Mouse (Mus musculus) C2C12 (cell line): ENCODE measurements around the gene Ccr1.

Experiments
- CEBPB ChIP-seq: IDR thresholded peaks from one replicate; pipeline ENCODE4 v1.6.1; 2011; ENCODE audit warnings: low read depth, mild to moderate bottlenecking, control low read depth, moderate library complexity
- CTCF ChIP-seq: IDR thresholded peaks from one replicate; pipeline ENCODE4 v1.5.1; 2011; ENCODE audit not compliant: control insufficient read depth, insufficient read depth, insufficient read length
- MAX ChIP-seq: IDR thresholded peaks from one replicate; pipeline ENCODE4 v1.6.1; 2011; ENCODE audit warnings: mild to moderate bottlenecking, control low read depth
- MYOD1 ChIP-seq: IDR thresholded peaks from one replicate; pipeline ENCODE4 v1.6.1; 2011; ENCODE audit warnings: low read depth; ENCODE audit not compliant: control insufficient read depth, insufficient read length
- USF1 ChIP-seq: IDR thresholded peaks from one replicate; pipeline ENCODE4 v1.6.1; 2011; ENCODE audit warnings: low read depth, mild to moderate bottlenecking, control low read depth, moderate library complexity

DNA sequence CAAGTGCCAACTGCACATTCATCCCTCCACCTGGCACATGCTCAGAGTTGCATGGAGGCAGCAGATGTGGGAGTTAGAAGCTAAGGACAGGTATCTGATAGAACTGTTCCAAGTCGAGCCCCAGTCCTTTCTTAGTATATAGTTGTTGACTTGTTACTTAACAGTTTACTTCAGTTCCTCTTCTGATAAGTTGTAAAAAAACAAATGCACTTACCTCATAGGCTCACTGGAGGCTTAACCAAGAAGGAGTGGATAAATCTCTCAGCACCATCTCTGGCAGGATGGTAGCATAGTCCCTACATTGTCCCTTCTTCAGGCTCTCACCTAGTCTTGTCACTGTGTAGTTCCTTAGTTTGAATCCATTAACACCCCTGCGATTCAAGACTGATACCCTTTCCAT, 44.2 kb upstream of the Ccr1 start:
- no peak for TF ChIP-seq CTCF
- TF ChIP-seq MAX, result no peak
- no peak for TF ChIP-seq USF1
- no peak for TF ChIP-seq MYOD1
- no peak for TF ChIP-seq CEBPB
